Mouse (Mus musculus): ENCODE measurements at regions not wholly inside any gene's neighbourhood (a gene's known extent, or its start where the extent isn't known, plus 50 kb on each side); places are given as distances from the start of the nearest gene placed in this dataset.

GRCm38 (mm10) chr11:112874239-112874638, 92.2 kb downstream of the Sox9 start:
- DNase-seq (ENCODE audit: low spot score), result no peak
- no peak overlapping the region for H3K9ac ChIP-seq (ENCODE audit: low read length)
- no peaks in the 10 kb centered on the region for H3K9me3 ChIP-seq (ENCODE audit: control insufficient read depth, low read length)
- peaks cover 8% of the 10 kb centered on the region for H3K4me1 ChIP-seq (replicated peaks; ENCODE audit: control insufficient read depth, insufficient read depth, low read length)
- no peak for ATAC-seq (replicated peaks; ENCODE audit: low FRiP score, low TSS enrichment, low read depth)
- H3K36me3 ChIP-seq (ENCODE audit: control insufficient read depth, insufficient read depth, low read length), result no peaks in the 10 kb centered on the region
- no peak overlapping the region for H3K27ac ChIP-seq (ENCODE audit: low read depth)
- 73% methylated on average over 11 of the region's 11 CpGs for WGBS
- no peaks in the 10 kb centered on the region for H3K27me3 ChIP-seq (replicated peaks; ENCODE audit: control insufficient read depth, insufficient read depth, low read length)
- H3K4me3 ChIP-seq (ENCODE audit: low read depth, low read length), result no peak overlapping the region
- no peak overlapping the region for H3K4me2 ChIP-seq (ENCODE audit: low read length)

- no peak for ATAC-seq (replicated peaks; ENCODE audit: low FRiP score, low TSS enrichment, low read depth)
- DNase-seq (ENCODE audit: low spot score), result no peak
- 57% methylated on average over 8 of the region's 8 CpGs for WGBS
These were observed 94.2 kb downstream of the Sox9 start for GRCm38 (mm10) chr11:112876226-112876625.

GRCm38 (mm10) chr11:112878436-112878835, 96.4 kb downstream of the Sox9 start:
- H3K9ac ChIP-seq (ENCODE audit: low read length), result no peak overlapping the region
- H3K4me3 ChIP-seq (ENCODE audit: low read depth, low read length), result no peak overlapping the region
- H3K27me3 ChIP-seq (replicated peaks; ENCODE audit: control insufficient read depth, insufficient read depth, low read length), result no peaks in the 10 kb centered on the region
- H3K4me1 ChIP-seq (replicated peaks; ENCODE audit: control insufficient read depth, insufficient read depth, low read length), result no peaks in the 10 kb centered on the region
- H3K4me2 ChIP-seq (ENCODE audit: low read length), result no peak overlapping the region
- ATAC-seq (replicated peaks; ENCODE audit: low FRiP score, low TSS enrichment, low read depth) (no peak), DNase-seq (ENCODE audit: low spot score) (no peak)
- no peaks in the 10 kb centered on the region for H3K36me3 ChIP-seq (ENCODE audit: control insufficient read depth, insufficient read depth, low read length)
- no peaks in the 10 kb centered on the region for H3K9me3 ChIP-seq (ENCODE audit: control insufficient read depth, low read length)
- no peak overlapping the region for H3K27ac ChIP-seq (ENCODE audit: low read depth)

More at GRCm38 (mm10) chr11:112876226-112876625, 94.2 kb downstream of the Sox9 start:
- Histone ChIP-seq H3K36me3 (ENCODE audit: control insufficient read depth, insufficient read depth, low read length) (no peaks in the 10 kb centered on the region), H3K4me1 (replicated peaks; ENCODE audit: control insufficient read depth, insufficient read depth, low read length) (no peaks in the 10 kb centered on the region), H3K27ac (ENCODE audit: low read depth) (no peak overlapping the region), H3K4me3 (ENCODE audit: low read depth, low read length) (no peak overlapping the region), H3K9ac (ENCODE audit: low read length) (no peak overlapping the region), H3K27me3 (replicated peaks; ENCODE audit: control insufficient read depth, insufficient read depth, low read length) (no peaks in the 10 kb centered on the region), H3K4me2 (ENCODE audit: low read length) (no peak overlapping the region), H3K9me3 (ENCODE audit: control insufficient read depth, low read length) (no peaks in the 10 kb centered on the region)

GRCm38 (mm10) chr11:112880736-112881135, 98.7 kb downstream of the Sox9 start:
- DNase-seq (ENCODE audit: low spot score), result no peak
- no peaks in the 10 kb centered on the region for H3K36me3 ChIP-seq (ENCODE audit: control insufficient read depth, insufficient read depth, low read length)
- no peak for ATAC-seq (replicated peaks; ENCODE audit: low FRiP score, low TSS enrichment, low read depth)
- H3K4me3 ChIP-seq (ENCODE audit: low read depth, low read length), result no peak overlapping the region
- H3K4me1 ChIP-seq (replicated peaks; ENCODE audit: control insufficient read depth, insufficient read depth, low read length), result no peaks in the 10 kb centered on the region
- no peak overlapping the region for H3K27ac ChIP-seq (ENCODE audit: low read depth)
- H3K9me3 ChIP-seq (ENCODE audit: control insufficient read depth, low read length), result no peaks in the 10 kb centered on the region
- H3K4me2 ChIP-seq (ENCODE audit: low read length), result no peak overlapping the region
- WGBS, result 89% methylated on average over 3 of the region's 3 CpGs
- no peak overlapping the region for H3K9ac ChIP-seq (ENCODE audit: low read length)
- no peaks in the 10 kb centered on the region for H3K27me3 ChIP-seq (replicated peaks; ENCODE audit: control insufficient read depth, insufficient read depth, low read length)

- 33% methylated on average over 9 of the region's 9 CpGs for WGBS
- Histone ChIP-seq H3K27ac (ENCODE audit: low read depth) (no peak overlapping the region), H3K9ac (ENCODE audit: low read length) (no peak overlapping the region), H3K9me3 (ENCODE audit: control insufficient read depth, low read length) (no peaks in the 10 kb centered on the region), H3K36me3 (ENCODE audit: control insufficient read depth, insufficient read depth, low read length) (no peaks in the 10 kb centered on the region), H3K4me3 (ENCODE audit: low read depth, low read length) (no peak overlapping the region), H3K27me3 (replicated peaks; ENCODE audit: control insufficient read depth, insufficient read depth, low read length) (no peaks in the 10 kb centered on the region), H3K4me1 (replicated peaks; ENCODE audit: control insufficient read depth, insufficient read depth, low read length) (no peaks in the 10 kb centered on the region), H3K4me2 (ENCODE audit: low read length) (no peak overlapping the region)
- DNase-seq (ENCODE audit: low spot score) (no peak), ATAC-seq (replicated peaks; ENCODE audit: low FRiP score, low TSS enrichment, low read depth) (no peak)
These were observed 103.4 kb downstream of the Sox9 start for GRCm38 (mm10) chr11:112885336-112885940.

GRCm38 (mm10) chr11:112886139-112886538, 104.1 kb downstream of the Sox9 start:
- H3K9me3 ChIP-seq (ENCODE audit: control insufficient read depth, low read length), result no peaks in the 10 kb centered on the region
- H3K27me3 ChIP-seq (replicated peaks; ENCODE audit: control insufficient read depth, insufficient read depth, low read length), result no peaks in the 10 kb centered on the region
- DNase-seq (ENCODE audit: low spot score), result no peak
- no peak for ATAC-seq (replicated peaks; ENCODE audit: low FRiP score, low TSS enrichment, low read depth)
- H3K9ac ChIP-seq (ENCODE audit: low read length), result no peak overlapping the region
- no peaks in the 10 kb centered on the region for H3K4me1 ChIP-seq (replicated peaks; ENCODE audit: control insufficient read depth, insufficient read depth, low read length)
- 77% methylated on average over 16 of the region's 16 CpGs for WGBS
- H3K27ac ChIP-seq (ENCODE audit: low read depth), result no peak overlapping the region
- H3K4me3 ChIP-seq (ENCODE audit: low read depth, low read length), result no peak overlapping the region
- H3K36me3 ChIP-seq (ENCODE audit: control insufficient read depth, insufficient read depth, low read length), result no peaks in the 10 kb centered on the region
- no peak overlapping the region for H3K4me2 ChIP-seq (ENCODE audit: low read length)

- H3K4me1 ChIP-seq (replicated peaks; ENCODE audit: control insufficient read depth, insufficient read depth, low read length), result no peaks in the 10 kb centered on the region
- no peaks in the 10 kb centered on the region for H3K9me3 ChIP-seq (ENCODE audit: control insufficient read depth, low read length)
- no peak overlapping the region for H3K27ac ChIP-seq (ENCODE audit: low read depth)
- ATAC-seq (replicated peaks; ENCODE audit: low FRiP score, low TSS enrichment, low read depth) (no peak), DNase-seq (ENCODE audit: low spot score) (no peak)
- WGBS, result 96% methylated on average over 6 of the region's 6 CpGs
- H3K36me3 ChIP-seq (ENCODE audit: control insufficient read depth, insufficient read depth, low read length), result no peaks in the 10 kb centered on the region
- no peak overlapping the region for H3K4me3 ChIP-seq (ENCODE audit: low read depth, low read length)
- no peak overlapping the region for H3K4me2 ChIP-seq (ENCODE audit: low read length)
- no peaks in the 10 kb centered on the region for H3K27me3 ChIP-seq (replicated peaks; ENCODE audit: control insufficient read depth, insufficient read depth, low read length)
- H3K9ac ChIP-seq (ENCODE audit: low read length), result no peak overlapping the region
These were observed 107.7 kb downstream of the Sox9 start for GRCm38 (mm10) chr11:112889760-112890159.

GRCm38 (mm10) chr11:112897597-112897996, 115.6 kb downstream of the Sox9 start:
- Histone ChIP-seq H3K4me1 (replicated peaks; ENCODE audit: control insufficient read depth, insufficient read depth, low read length) (no peaks in the 10 kb centered on the region), H3K9ac (ENCODE audit: low read length) (no peak overlapping the region), H3K4me2 (ENCODE audit: low read length) (no peak overlapping the region), H3K36me3 (ENCODE audit: control insufficient read depth, insufficient read depth, low read length) (no peaks in the 10 kb centered on the region), H3K27ac (ENCODE audit: low read depth) (no peak overlapping the region), H3K27me3 (replicated peaks; ENCODE audit: control insufficient read depth, insufficient read depth, low read length) (no peaks in the 10 kb centered on the region), H3K4me3 (ENCODE audit: low read depth, low read length) (no peak overlapping the region), H3K9me3 (ENCODE audit: control insufficient read depth, low read length) (no peaks in the 10 kb centered on the region)
- 81% methylated on average over 2 of the region's 2 CpGs for WGBS
- DNase-seq (ENCODE audit: low spot score) (no peak), ATAC-seq (replicated peaks; ENCODE audit: low FRiP score, low TSS enrichment, low read depth) (no peak)

- ATAC-seq (replicated peaks; ENCODE audit: low FRiP score, low TSS enrichment, low read depth), result no peak
- Histone ChIP-seq H3K4me1 (replicated peaks; ENCODE audit: control insufficient read depth, insufficient read depth, low read length) (no peaks in the 10 kb centered on the region), H3K4me2 (ENCODE audit: low read length) (no peak overlapping the region), H3K27me3 (replicated peaks; ENCODE audit: control insufficient read depth, insufficient read depth, low read length) (no peaks in the 10 kb centered on the region), H3K36me3 (ENCODE audit: control insufficient read depth, insufficient read depth, low read length) (no peaks in the 10 kb centered on the region), H3K4me3 (ENCODE audit: low read depth, low read length) (no peak overlapping the region), H3K27ac (ENCODE audit: low read depth) (no peak overlapping the region), H3K9me3 (ENCODE audit: control insufficient read depth, low read length) (no peaks in the 10 kb centered on the region), H3K9ac (ENCODE audit: low read length) (no peak overlapping the region)
- 62% methylated on average over 3 of the region's 3 CpGs for WGBS
- DNase-seq (ENCODE audit: low spot score), result no peak
These were observed 120.6 kb downstream of the Sox9 start for GRCm38 (mm10) chr11:112902618-112903017.

Measured in intestine, embryonic 14.5 days (tissue).